Mouse (Mus musculus) myocyte (in vitro differentiated cells): Measurements from ENCODE around the gene Tada2b. TPM values are rescaled to one million over a fixed set of nuclear protein-coding genes. Genes with fewer than 3 reads are reported as not detected.
A peak's percentile ranks its signal among the peaks of the same experiment; 100 is the strongest.

Source experiments
- H3K27me3 ChIP-seq: one replicate; pipeline ENCODE4 v1.6.1; 2011; ENCODE audit not compliant: control insufficient read depth, insufficient read depth, insufficient read length
- H3K36me3 ChIP-seq: one replicate; pipeline ENCODE4 v1.6.1; 2011; ENCODE audit not compliant: control insufficient read depth, insufficient read depth
- H3K4me2 ChIP-seq: one replicate; pipeline ENCODE4 v1.6.1; 2011; ENCODE audit warnings: low read depth, control low read depth
- H3K4me3 ChIP-seq: one replicate; pipeline ENCODE4 v1.5.1; 2011; ENCODE audit warnings: mild to moderate bottlenecking, control low read depth, moderate library complexity
- H3K79me2 ChIP-seq: one replicate; pipeline ENCODE4 v1.6.1; 2011; ENCODE audit not compliant: control insufficient read depth, insufficient read depth
- H3ac ChIP-seq: one replicate; pipeline ENCODE4 v1.6.1; 2011; ENCODE audit not compliant: control insufficient read depth, insufficient read length
- CEBPB ChIP-seq: IDR thresholded peaks from 2 replicates; pipeline ENCODE4 v1.6.1; 2011; ENCODE audit warnings: mild to moderate bottlenecking, moderate library complexity; ENCODE audit not compliant: poor library complexity, insufficient read depth, severe bottlenecking
- E2F4 ChIP-seq: IDR thresholded peaks from one replicate; pipeline ENCODE4 v1.6.1; 2011; ENCODE audit warnings: mild to moderate bottlenecking, control low read depth, moderate library complexity; ENCODE audit not compliant: insufficient read depth
- MAX ChIP-seq: IDR thresholded peaks from one replicate; pipeline ENCODE4 v1.6.1; 2011; ENCODE audit warnings: low read depth, mild to moderate bottlenecking, control low read depth
- MYOD1 ChIP-seq, 3 experiments: IDR thresholded peaks; one replicate each; pipeline ENCODE4 v1.6.1; 2011; ENCODE audit warnings: control low read depth in 2 of 3, low read depth in 2 of 3, mild to moderate bottlenecking in 2 of 3, moderate library complexity in 1 of 3; ENCODE audit not compliant: insufficient read length in 2 of 3, control insufficient read depth in 1 of 3
- MYOG ChIP-seq, 3 experiments: IDR thresholded peaks; one replicate each; pipeline ENCODE4 v1.6.1; 2011; ENCODE audit warnings: control low read depth in 2 of 3, low read depth in 2 of 3, mild to moderate bottlenecking in 2 of 3; ENCODE audit not compliant: insufficient read length in 2 of 3, control insufficient read depth in 1 of 3, insufficient read depth in 1 of 3
- POLR2A ChIP-seq: IDR thresholded peaks from one replicate; pipeline ENCODE4 v1.6.1; 2011; ENCODE audit warnings: low read depth, mild to moderate bottlenecking, control low read depth, moderate library complexity; ENCODE audit not compliant: insufficient read length
- POLR2AphosphoS2 ChIP-seq: IDR thresholded peaks from one replicate; pipeline ENCODE4 v1.6.1; 2011; ENCODE audit warnings: low read depth, control low read depth; ENCODE audit not compliant: insufficient read length
- REST ChIP-seq: IDR thresholded peaks from one replicate; pipeline ENCODE4 v1.6.1; 2011; ENCODE audit warnings: mild to moderate bottlenecking, control low read depth, moderate library complexity; ENCODE audit not compliant: insufficient read depth, insufficient read length
- SRF ChIP-seq: IDR thresholded peaks from one replicate; pipeline ENCODE4 v1.6.1; 2011; ENCODE audit warnings: low read depth; ENCODE audit not compliant: control insufficient read depth, insufficient read length
- TCF12 ChIP-seq: IDR thresholded peaks from one replicate; pipeline ENCODE4 v1.6.1; 2011; ENCODE audit warnings: mild to moderate bottlenecking, control low read depth; ENCODE audit not compliant: poor library complexity, insufficient read depth, severe bottlenecking
- TCF3 ChIP-seq: IDR thresholded peaks from one replicate; pipeline ENCODE4 v1.6.1; 2011; ENCODE audit warnings: low read depth, control low read depth; ENCODE audit not compliant: insufficient read length
- USF1 ChIP-seq: IDR thresholded peaks from one replicate; pipeline ENCODE4 v1.6.1; 2011; ENCODE audit warnings: low read depth, mild to moderate bottlenecking, control low read depth, moderate library complexity
- polyA plus RNA-seq: library from polyadenylated mRNA; unstranded; fragments of >200 nt; fragmentation: generic; extraction: Trizol; gene quantifications from one replicate; pipeline ENCODE4 v1.2.1, GENCODE M21; 2012; ENCODE audit warnings: missing spikeins

Tada2b gene
- polyA plus RNA-seq, 1 experiment = 7.2 TPM

DNA sequence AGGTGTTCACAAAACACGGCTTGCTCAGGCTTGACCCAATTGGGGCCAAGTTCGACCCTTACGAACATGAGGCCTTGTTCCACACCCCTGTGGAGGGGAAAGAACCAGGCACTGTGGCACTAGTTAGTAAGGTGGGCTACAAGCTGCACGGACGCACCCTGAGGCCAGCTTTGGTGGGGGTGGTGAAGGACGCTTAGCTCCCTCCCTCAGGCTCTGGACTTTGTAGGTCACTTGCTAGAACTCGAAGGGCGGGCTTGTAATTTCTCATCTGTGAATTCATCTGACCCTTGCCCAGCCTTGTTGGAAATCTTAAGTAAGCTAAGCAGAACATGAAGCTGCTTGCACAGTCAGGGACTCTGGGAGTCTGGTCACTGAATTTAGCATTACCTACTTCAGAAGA lies 12.9 kb downstream of the Tada2b start:
- H3ac ChIP-seq = no peak overlapping the region
- H3K27me3 ChIP-seq = no peaks in the 10 kb centered on the region
- H3K36me3 ChIP-seq = peaks cover 44% of the 10 kb centered on the region
- no peak overlapping the region for H3K4me2 ChIP-seq
- H3K79me2 ChIP-seq = peaks cover 29% of the 10 kb centered on the region
- no peak overlapping the region for H3K4me3 ChIP-seq
- TF ChIP-seq TCF3 (no peak), POLR2AphosphoS2 (peak; percentile 33)

DNA sequence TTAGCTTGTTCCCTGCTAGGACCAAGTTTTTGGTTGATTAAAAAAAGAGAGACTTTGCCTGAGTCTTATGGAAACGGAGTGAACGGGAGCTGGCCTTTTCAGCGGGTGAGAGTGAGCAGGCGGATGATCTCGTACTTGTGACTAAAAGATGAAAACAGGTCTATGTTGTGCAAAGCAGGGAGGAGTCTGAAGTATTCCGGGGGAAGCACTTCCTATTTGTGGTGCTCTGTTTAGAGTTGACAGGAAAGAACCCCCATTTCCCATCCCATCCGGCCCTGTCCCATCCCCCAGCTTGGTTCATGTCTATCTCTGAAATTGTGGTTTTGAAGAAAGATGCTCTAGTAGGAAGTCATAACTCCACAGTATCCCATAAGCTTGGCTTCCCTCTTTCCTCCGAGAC lies 18.2 kb downstream of the Tada2b start:
- no peak for TF ChIP-seq SRF
- TF ChIP-seq CEBPB = no peak
- no peak for TF ChIP-seq REST
- TF ChIP-seq E2F4 = no peak
- no peak for TF ChIP-seq MYOD1 (IDR thresholded peaks at IDR 0.05; ENCODE audit: control insufficient read depth in 1 of 3, insufficient read length in 2 of 3, low read depth in 2 of 3)
- TF ChIP-seq TCF12 = no peak
- TF ChIP-seq POLR2A = no peak
- TF ChIP-seq POLR2AphosphoS2 = no peak
- no peak for TF ChIP-seq MAX
- no peak for TF ChIP-seq MYOG (IDR thresholded peaks at IDR 0.05; ENCODE audit: control insufficient read depth in 1 of 3, insufficient read depth in 1 of 3, insufficient read length in 2 of 3, low read depth in 2 of 3)
- TF ChIP-seq TCF3 = no peak
- TF ChIP-seq USF1 = no peak
- H3ac ChIP-seq = peak overlapping the region; percentile 28
- peaks cover 20% of the 10 kb centered on the region for H3K36me3 ChIP-seq
- H3K79me2 ChIP-seq = peaks cover 41% of the 10 kb centered on the region
- no peaks in the 10 kb centered on the region for H3K27me3 ChIP-seq
- peak overlapping the region; percentile 99 for H3K4me2 ChIP-seq
- H3K4me3 ChIP-seq = peak overlapping the region; percentile 85

DNA sequence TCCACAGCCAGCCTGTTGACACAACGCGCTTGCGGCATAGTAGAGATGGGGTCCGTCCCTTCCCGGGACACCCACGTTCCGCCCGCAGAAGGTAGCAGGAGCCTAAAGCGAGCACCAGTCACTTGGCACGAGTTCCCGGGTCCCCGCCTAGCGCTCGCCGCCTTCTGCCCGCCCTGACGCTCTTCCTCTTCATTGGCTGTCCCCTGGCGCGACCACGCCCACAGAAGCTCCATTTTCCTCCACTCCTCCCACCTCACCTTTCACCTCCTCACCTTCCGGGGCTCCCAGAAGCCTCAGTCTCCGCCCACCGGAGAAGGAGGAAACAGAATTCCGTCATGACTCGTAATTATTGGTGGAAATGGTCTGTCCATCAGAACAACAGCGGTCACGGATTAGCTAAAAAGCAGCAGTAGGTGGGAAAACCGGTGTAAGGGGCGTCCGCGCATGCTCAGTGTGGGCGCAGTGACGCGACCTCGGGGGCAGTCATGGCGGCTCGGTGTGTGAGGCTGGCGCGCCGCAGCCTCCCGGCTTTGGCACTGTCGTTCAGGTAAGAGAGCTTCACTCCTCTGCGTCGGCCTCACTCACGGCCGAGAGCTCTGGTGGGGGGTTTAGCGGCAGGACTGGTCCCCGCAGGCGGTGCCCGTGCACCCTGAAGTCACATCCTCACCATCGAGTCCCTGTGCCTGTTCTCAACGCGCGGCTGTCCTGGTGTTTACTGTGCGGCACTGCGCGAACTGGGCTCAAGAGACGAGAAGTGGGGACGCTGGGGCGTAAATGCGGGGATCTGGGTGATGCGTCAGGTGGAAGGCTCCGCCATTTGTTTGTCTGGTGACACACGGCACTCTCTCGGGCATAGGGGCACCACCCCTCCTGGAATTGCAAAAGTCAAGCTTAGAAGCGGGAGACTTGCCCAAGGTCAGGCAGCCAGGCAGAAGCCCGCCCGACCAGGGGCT lies 19.1 kb downstream of the Tada2b start, which contains the start of gene Grpel1:
Gene Grpel1, plus strand, starts transcription at position 290 of the 953 bp plus-strand sequence.
- peak within 1 kb of the TSS; percentile 28 for H3ac ChIP-seq
- peaks cover 41% of the 10 kb centered on the region for H3K79me2 ChIP-seq
- no peaks in the 10 kb centered on the region for H3K27me3 ChIP-seq
- H3K4me3 ChIP-seq = peak within 1 kb of the TSS; percentile 85
- TF ChIP-seq TCF12 (no peak), CEBPB (no peak), SRF (peak; percentile 30), POLR2A (peak; percentile 98), E2F4 (no peak), MYOD1 (IDR thresholded peaks at IDR 0.05; ENCODE audit: control insufficient read depth in 1 of 3, insufficient read length in 2 of 3, low read depth in 2 of 3) (peak in 1 of 3 experiments; percentile 1), TCF3 (no peak), USF1 (no peak), REST (no peak), POLR2AphosphoS2 (peak; percentile 98), MYOG (IDR thresholded peaks at IDR 0.05; ENCODE audit: control insufficient read depth in 1 of 3, insufficient read depth in 1 of 3, insufficient read length in 2 of 3, low read depth in 2 of 3) (no peak), MAX (no peak)
- H3K4me2 ChIP-seq = peak within 1 kb of the TSS; percentile 99
- H3K36me3 ChIP-seq = peaks cover 11% of the 10 kb centered on the region

DNA sequence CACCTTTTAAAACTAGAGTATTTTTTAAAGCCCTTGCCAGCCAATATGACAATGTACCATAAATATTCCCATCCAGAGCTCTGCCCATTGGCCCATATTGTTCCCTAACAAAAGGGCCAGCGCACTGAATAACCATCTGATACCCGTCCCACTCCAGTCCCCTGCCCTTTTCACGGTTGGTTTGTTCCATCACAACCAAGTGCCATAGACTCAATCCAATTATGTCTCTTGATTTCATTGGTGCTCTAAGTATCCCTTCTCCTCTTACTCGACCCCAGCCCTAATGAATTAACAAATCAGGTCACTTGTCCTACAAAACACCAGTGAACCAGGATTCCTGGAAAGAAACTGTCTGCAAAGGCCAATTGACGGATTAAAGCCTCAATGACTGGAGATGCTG lies 20.7 kb downstream of the Tada2b start:
- peak overlapping the region; percentile 84 for H3K4me2 ChIP-seq
- peaks cover 34% of the 10 kb centered on the region for H3K79me2 ChIP-seq
- H3ac ChIP-seq = no peak overlapping the region
- H3K36me3 ChIP-seq = no peaks in the 10 kb centered on the region
- TF ChIP-seq USF1 (no peak), MYOG (IDR thresholded peaks at IDR 0.05; ENCODE audit: control insufficient read depth in 1 of 3, insufficient read depth in 1 of 3, insufficient read length in 2 of 3, low read depth in 2 of 3) (no peak), REST (no peak), MYOD1 (IDR thresholded peaks at IDR 0.05; ENCODE audit: control insufficient read depth in 1 of 3, insufficient read length in 2 of 3, low read depth in 2 of 3) (no peak), TCF12 (no peak), POLR2AphosphoS2 (no peak), CEBPB (no peak), MAX (no peak), TCF3 (no peak), E2F4 (no peak), SRF (no peak), POLR2A (no peak)
- no peak overlapping the region for H3K4me3 ChIP-seq
- no peaks in the 10 kb centered on the region for H3K27me3 ChIP-seq

DNA sequence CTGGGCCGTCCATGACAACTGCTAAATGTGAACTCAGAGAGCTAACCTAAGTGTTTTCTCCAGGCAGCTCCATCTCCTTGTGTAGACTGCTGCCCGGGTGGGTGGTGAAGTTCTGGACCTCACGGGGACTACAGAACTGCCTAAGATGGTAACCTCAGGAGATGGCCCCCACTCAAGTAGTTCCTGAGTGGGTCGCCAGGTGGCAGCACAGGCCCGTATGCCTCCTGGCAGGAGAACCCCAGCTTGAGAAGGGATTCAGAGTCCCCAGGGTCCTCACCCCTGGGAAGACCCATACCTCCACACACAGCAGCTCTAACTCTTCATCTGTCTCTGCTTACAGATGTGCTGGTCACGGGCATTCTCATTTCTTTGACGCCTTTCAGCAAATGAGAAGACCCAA lies 21.3 kb downstream of the Tada2b start:
- no peak overlapping the region for H3K4me2 ChIP-seq
- H3K36me3 ChIP-seq = no peaks in the 10 kb centered on the region
- TF ChIP-seq POLR2A = no peak
- no peak for TF ChIP-seq CEBPB
- no peak for TF ChIP-seq E2F4
- no peak for TF ChIP-seq SRF
- no peak for TF ChIP-seq TCF3
- TF ChIP-seq USF1 = no peak
- H3K4me3 ChIP-seq = no peak overlapping the region
- H3K79me2 ChIP-seq = peaks cover 28% of the 10 kb centered on the region
- no peak overlapping the region for H3ac ChIP-seq
- no peaks in the 10 kb centered on the region for H3K27me3 ChIP-seq
